Mouse (Mus musculus): ENCODE measurements around the gene Prrt1. TPM values are rescaled to one million over a fixed set of nuclear protein-coding genes. Genes with fewer than 3 reads are reported as not detected.

Gene Prrt1
- polyA plus RNA-seq, 1 experiment from 2014 or later = 3.9 TPM

DNA sequence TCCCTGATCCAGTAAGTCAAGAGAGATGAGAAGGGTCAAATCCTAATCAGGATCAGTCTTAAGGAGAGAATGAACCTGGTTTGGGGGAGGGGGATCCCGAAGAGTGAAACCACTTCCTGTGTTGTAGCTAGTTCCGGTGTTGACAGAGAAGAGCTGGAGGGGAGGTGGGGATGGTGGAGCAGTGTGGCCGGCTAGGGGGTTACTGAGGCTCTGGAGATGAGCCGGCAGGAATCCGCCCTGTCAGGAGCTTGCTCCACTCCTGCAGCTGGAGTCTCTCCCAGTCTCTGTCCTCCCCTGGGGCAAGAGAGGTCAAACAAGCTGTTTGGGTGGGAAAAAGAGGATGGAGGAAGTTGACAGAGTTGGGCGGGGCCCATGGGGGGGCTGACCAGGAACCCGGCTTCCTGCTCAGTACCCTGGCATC is 39.6 kb upstream of the Prrt1 start, which contains the start of gene Gpsm3:
Gpsm3 (plus strand) TSS at position 126 of the 421 bp plus-strand sequence.
- ATAC-seq (ENCODE audit: low FRiP score, low read depth) = no peak
- Histone ChIP-seq H3K27ac (replicated peaks) (peak within 1 kb of the TSS; percentile 99), H3K27me3 (no peaks in the 10 kb centered on the region), H3K4me1 (peaks cover 72% of the 10 kb centered on the region), H3K4me2 (replicated peaks) (peak within 1 kb of the TSS; percentile 87), H3K36me3 (peaks cover 5% of the 10 kb centered on the region), H3K9ac (replicated peaks) (no peak within 1 kb of the TSS), H3K9me3 (no peaks in the 10 kb centered on the region), H3K4me3 (0 out of 2 replicates have a peak within 1 kb of the TSS, but pooled peaks have one; percentile 89)
- WGBS = 32% methylated on average over 7 of the region's 7 CpGs

DNA sequence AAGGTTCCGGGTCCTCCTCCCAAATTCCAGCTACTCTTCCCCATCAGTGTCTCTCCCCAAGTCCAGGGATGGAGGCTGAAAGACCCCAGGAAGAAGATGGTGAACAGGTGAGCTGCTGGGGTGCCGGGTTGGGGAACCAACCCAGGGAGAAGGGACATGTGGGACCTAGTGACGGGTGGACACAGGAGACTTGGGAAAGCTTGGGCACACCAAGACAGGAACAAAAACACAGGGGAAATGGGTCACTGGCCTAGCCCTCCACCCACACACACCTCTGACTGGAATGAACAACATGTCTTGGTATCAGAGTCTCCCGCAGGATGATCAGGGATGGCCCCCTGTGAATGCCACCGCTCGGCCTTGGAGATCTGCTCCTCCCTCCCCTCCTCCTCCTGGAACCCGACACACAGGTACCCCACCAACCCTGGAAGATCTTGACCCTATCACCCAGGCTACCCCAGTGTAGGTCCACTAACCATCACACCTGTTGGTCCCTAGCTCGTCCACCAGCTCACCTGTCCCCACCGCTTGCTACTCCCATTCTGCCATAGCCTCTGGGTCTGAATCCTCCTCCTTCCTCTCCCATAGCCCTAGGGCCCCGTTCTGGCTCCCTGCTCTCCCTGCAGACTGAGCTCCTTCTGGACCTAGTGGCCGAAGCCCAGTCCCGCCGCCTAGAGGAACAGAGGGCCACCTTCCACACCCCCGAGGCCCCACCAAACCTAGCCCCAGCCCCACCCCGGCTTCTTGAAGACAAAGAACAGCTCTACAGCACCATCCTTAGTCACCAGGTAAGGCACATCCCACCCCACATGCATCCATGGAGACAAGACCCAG is 39.0 kb upstream of the Prrt1 start:
- H3K4me3 ChIP-seq = peak overlapping the region; percentile 89; the same call in 1 of the 2 replicates
- peak overlapping the region; percentile 99 for H3K27ac ChIP-seq (replicated peaks)

GRCm38 (mm10) chr17:34591029-34591993 is 38.0 kb upstream of the Prrt1 start, which contains the start of gene Pbx2:
Pbx2 (plus strand) TSS chr17:34591266.
- Histone ChIP-seq H3K27me3 (no peaks in the 10 kb centered on the region), H3K36me3 (peaks cover 21% of the 10 kb centered on the region), H3K9me3 (no peaks in the 10 kb centered on the region), H3K27ac (replicated peaks) (peak within 1 kb of the TSS; percentile 99), H3K4me1 (peaks cover 79% of the 10 kb centered on the region), H3K4me2 (replicated peaks) (peak within 1 kb of the TSS; percentile 87), H3K9ac (replicated peaks) (peak within 1 kb of the TSS; percentile 99), H3K4me3 (peak within 1 kb of the TSS; percentile 89)
- WGBS = 1% methylated on average over 21 of the region's 21 CpGs
- ATAC-seq (ENCODE audit: low FRiP score, low read depth) = peak; percentile 13

More for the DNA sequence above, 39.0 kb upstream of the Prrt1 start:
- Histone ChIP-seq H3K9ac (replicated peaks) (peak overlapping the region; percentile 99), H3K36me3 (peaks cover 12% of the 10 kb centered on the region), H3K9me3 (no peaks in the 10 kb centered on the region), H3K4me2 (replicated peaks) (peak overlapping the region; percentile 87), H3K27me3 (no peaks in the 10 kb centered on the region), H3K4me1 (peaks cover 79% of the 10 kb centered on the region)
- 59% methylated on average over 15 of the region's 15 CpGs for WGBS
- no peak for ATAC-seq (ENCODE audit: low FRiP score, low read depth)

DNA sequence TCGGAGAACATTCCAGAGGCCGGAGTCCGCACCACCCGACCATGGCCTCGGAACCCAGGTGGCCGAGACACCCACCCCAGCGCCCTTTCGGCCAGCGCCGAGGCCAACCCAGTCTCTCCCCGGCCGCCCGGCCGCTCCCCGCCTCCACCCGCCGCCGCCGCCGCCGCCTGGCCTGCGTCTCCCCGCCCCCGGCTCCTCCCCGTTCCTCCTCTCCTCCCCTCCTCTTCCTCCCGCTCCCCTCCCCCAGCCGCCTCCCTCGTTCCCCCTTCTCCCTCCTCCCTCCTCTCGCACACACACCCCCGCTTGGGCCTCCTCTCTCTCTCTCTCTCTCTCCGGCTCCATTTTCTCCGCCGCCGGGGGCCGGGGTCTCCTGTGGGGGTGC is 37.3 kb upstream of the Prrt1 start:
- H3K4me2 ChIP-seq (replicated peaks) = peak overlapping the region; percentile 87
- H3K27me3 ChIP-seq = no peaks in the 10 kb centered on the region
- H3K9ac ChIP-seq (replicated peaks) = peak overlapping the region; percentile 99
- H3K4me3 ChIP-seq = peak overlapping the region; percentile 89
- H3K4me1 ChIP-seq = peaks cover 76% of the 10 kb centered on the region
- WGBS = 2% methylated on average over 27 of the region's 35 CpGs
- peaks cover 21% of the 10 kb centered on the region for H3K36me3 ChIP-seq
- peak overlapping the region; percentile 99 for H3K27ac ChIP-seq (replicated peaks)
- H3K9me3 ChIP-seq = no peaks in the 10 kb centered on the region
- ATAC-seq (ENCODE audit: low FRiP score, low read depth) = peak; percentile 55

GRCm38 (mm10) chr17:34592581-34593549 is 36.5 kb upstream of the Prrt1 start:
- H3K27ac ChIP-seq (replicated peaks) = peak overlapping the region; percentile 99
- H3K4me1 ChIP-seq = peaks cover 80% of the 10 kb centered on the region
- H3K4me2 ChIP-seq (replicated peaks) = peak overlapping the region; percentile 87
- no peaks in the 10 kb centered on the region for H3K27me3 ChIP-seq
- peak overlapping the region; percentile 89 for H3K4me3 ChIP-seq
- peak overlapping the region; percentile 99 for H3K9ac ChIP-seq (replicated peaks)
- H3K36me3 ChIP-seq = peaks cover 21% of the 10 kb centered on the region
- no peaks in the 10 kb centered on the region for H3K9me3 ChIP-seq
- WGBS = under 1% methylated on average over 31 of the region's 32 CpGs
- ATAC-seq (ENCODE audit: low FRiP score, low read depth) = peak; percentile 28; the same call in 1 of the 2 replicates

GRCm38 (mm10) chr17:34593752-34594525 is 35.4 kb upstream of the Prrt1 start:
- peak overlapping the region; percentile 99 for H3K9ac ChIP-seq (replicated peaks)
- no peak for ATAC-seq (ENCODE audit: low FRiP score, low read depth)
- peaks cover 21% of the 10 kb centered on the region for H3K36me3 ChIP-seq
- H3K27me3 ChIP-seq = no peaks in the 10 kb centered on the region
- H3K4me2 ChIP-seq (replicated peaks) = peak overlapping the region; percentile 87
- WGBS = 53% methylated on average over 34 of the region's 34 CpGs
- no peaks in the 10 kb centered on the region for H3K9me3 ChIP-seq
- peak overlapping the region; percentile 99 for H3K27ac ChIP-seq (replicated peaks)
- peaks cover 76% of the 10 kb centered on the region for H3K4me1 ChIP-seq
- peak overlapping the region; percentile 89 for H3K4me3 ChIP-seq

DNA sequence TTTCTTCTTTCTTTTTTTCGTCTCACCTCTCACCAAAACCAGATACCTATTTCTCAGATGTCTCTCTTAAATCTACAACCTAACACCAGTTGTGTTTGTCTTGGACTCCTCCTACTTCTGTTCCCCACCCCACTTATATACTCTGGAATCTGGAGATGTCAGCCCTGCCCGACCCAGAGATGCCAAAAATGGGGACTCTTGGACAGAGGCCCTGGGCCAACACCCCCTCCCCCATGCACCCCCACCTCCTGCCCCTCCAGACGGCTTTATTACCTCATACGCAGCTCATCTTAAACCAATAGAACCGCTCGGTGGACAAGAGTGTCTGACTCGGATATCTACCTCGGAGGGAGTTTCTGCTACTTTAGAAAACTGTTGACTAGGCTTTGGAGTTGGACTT is 33.2 kb upstream of the Prrt1 start:
- no peak overlapping the region for H3K9ac ChIP-seq (replicated peaks)
- no peaks in the 10 kb centered on the region for H3K27me3 ChIP-seq
- ATAC-seq (ENCODE audit: low FRiP score, low read depth) = no peak
- H3K9me3 ChIP-seq = no peaks in the 10 kb centered on the region
- H3K27ac ChIP-seq (replicated peaks) = no peak overlapping the region
- 79% methylated on average over 8 of the region's 8 CpGs for WGBS
- H3K4me2 ChIP-seq (replicated peaks) = no peak overlapping the region
- no peak overlapping the region for H3K4me3 ChIP-seq
- peaks cover 54% of the 10 kb centered on the region for H3K4me1 ChIP-seq
- peaks cover 35% of the 10 kb centered on the region for H3K36me3 ChIP-seq

DNA sequence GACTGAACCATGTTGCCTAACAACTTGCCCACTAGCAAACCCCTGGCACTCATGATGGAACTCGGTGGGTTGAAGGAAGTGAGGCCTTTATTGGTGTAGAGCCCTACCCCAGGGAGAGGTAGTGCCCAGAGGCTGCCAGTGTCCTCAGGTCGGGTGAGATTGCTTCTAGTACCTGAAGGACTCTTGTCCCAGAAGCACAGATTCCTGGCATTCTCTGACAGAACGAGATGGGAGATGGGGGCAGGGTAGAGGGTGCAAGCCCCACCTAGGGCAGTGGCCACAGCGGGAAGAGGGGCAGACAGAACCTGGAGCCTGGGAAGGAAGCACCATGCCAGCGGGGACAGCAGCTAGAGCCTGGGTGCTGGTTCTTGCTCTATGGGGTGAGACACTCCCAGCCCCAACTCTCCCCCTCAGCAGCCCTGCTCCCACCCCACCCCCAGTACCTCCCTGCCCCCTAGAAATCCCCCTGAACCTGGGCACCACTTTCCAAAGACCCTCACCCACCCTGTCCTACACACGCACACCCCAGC is 31.7 kb upstream of the Prrt1 start, which contains the start of gene Ager:
Ager (plus strand) TSS at position 297 of the 530 bp plus-strand sequence.
- no peaks in the 10 kb centered on the region for H3K27me3 ChIP-seq
- H3K4me1 ChIP-seq = peaks cover 56% of the 10 kb centered on the region
- H3K9ac ChIP-seq (replicated peaks) = peak within 1 kb of the TSS; percentile 34
- 21% methylated on average over 5 of the region's 6 CpGs for WGBS
- ATAC-seq (ENCODE audit: low FRiP score, low read depth) = no peak
- peaks cover 45% of the 10 kb centered on the region for H3K36me3 ChIP-seq
- no peak within 1 kb of the TSS for H3K4me2 ChIP-seq (replicated peaks)
- no peaks in the 10 kb centered on the region for H3K9me3 ChIP-seq
- H3K4me3 ChIP-seq = no peak within 1 kb of the TSS
- H3K27ac ChIP-seq (replicated peaks) = peak within 1 kb of the TSS; percentile 39

DNA sequence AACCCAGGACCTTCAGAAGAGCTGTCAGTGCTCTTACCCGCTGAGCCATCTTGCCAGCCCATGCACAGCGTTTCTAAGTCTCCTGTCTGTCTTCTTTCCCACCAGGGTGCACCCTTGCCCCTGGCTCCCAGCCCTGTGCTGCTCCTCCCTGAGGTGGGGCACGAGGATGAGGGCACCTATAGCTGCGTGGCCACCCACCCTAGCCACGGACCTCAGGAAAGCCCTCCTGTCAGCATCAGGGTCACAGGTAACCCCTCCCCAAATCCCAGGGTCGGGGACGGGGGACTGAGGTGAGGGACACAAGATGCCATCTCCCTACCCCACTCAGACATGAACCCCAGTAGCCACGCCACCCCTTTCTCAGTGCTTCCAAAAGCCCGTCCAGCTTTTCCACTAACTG is 29.4 kb upstream of the Prrt1 start:
- no peak for ATAC-seq (ENCODE audit: low FRiP score, low read depth)
- no peaks in the 10 kb centered on the region for H3K27me3 ChIP-seq
- H3K4me2 ChIP-seq (replicated peaks) = no peak overlapping the region
- no peak overlapping the region for H3K27ac ChIP-seq (replicated peaks)
- peaks cover 38% of the 10 kb centered on the region for H3K36me3 ChIP-seq
- H3K4me1 ChIP-seq = peaks cover 42% of the 10 kb centered on the region
- no peak overlapping the region for H3K4me3 ChIP-seq
- H3K9ac ChIP-seq (replicated peaks) = no peak overlapping the region
- 73% methylated on average over 9 of the region's 9 CpGs for WGBS
- no peaks in the 10 kb centered on the region for H3K9me3 ChIP-seq

GRCm38 (mm10) chr17:34601796-34602195 is 27.5 kb upstream of the Prrt1 start:
- H3K27me3 ChIP-seq = no peaks in the 10 kb centered on the region
- no peak for ATAC-seq (ENCODE audit: low FRiP score, low read depth)
- WGBS = 90% methylated on average over 12 of the region's 12 CpGs
- H3K4me2 ChIP-seq (replicated peaks) = peak overlapping the region; percentile 71
- H3K9ac ChIP-seq (replicated peaks) = peak overlapping the region; percentile 72; the same call in 1 of the 2 replicates
- no peaks in the 10 kb centered on the region for H3K9me3 ChIP-seq
- H3K4me3 ChIP-seq = no peak overlapping the region
- H3K4me1 ChIP-seq = peaks cover 40% of the 10 kb centered on the region
- peaks cover 24% of the 10 kb centered on the region for H3K36me3 ChIP-seq
- no peak overlapping the region for H3K27ac ChIP-seq (replicated peaks)

All from midbrain, embryonic 12.5 days (tissue).